Mouse (Mus musculus): ENCODE results near the gene Cenpq. TPM values are rescaled to one million over a fixed set of nuclear protein-coding genes. Genes with fewer than 3 reads are reported as not detected.

The Cenpq gene
- total and polyA plus RNA-seq, 3 experiments: 20.9 to 25.5 TPM; not detected in 1

- Histone ChIP-seq H3K9me3 (replicated peaks; ENCODE audit: insufficient read depth, low read length) (no peaks in the 10 kb centered on the region), H3K4me3 (ENCODE audit: control insufficient read depth in 1 of 2, insufficient read depth in 1 of 2, low read depth in 2 of 2, low read length in 2 of 2) (no peak overlapping the region), H3K9ac (ENCODE audit: control insufficient read depth, low read depth, low read length, poor library complexity, severe bottlenecking) (no peak overlapping the region), H3K36me3 (ENCODE audit: control insufficient read depth in 1 of 2, insufficient read depth in 2 of 2, low read length in 2 of 2) (peaks cover 0 to 49% of the 10 kb centered on the region in 2 experiments; a peak in 2 of 4 replicates), H3K27ac (ENCODE audit: control insufficient read depth, low read depth, low read length) (no peak overlapping the region), H3K79me2 (ENCODE audit: control insufficient read depth, insufficient read depth, low read length, poor library complexity) (peaks cover 2% of the 10 kb centered on the region; the same call in 1 of the 2 replicates), H3K27me3 (ENCODE audit: control insufficient read depth in 1 of 2, insufficient read depth in 2 of 2, low read length in 2 of 2) (no peaks in the 10 kb centered on the region), H3K4me1 (ENCODE audit: control insufficient read depth in 1 of 2, insufficient read depth in 2 of 2, low read length in 2 of 2) (peaks cover 24 to 30% of the 10 kb centered on the region in 2 experiments)
- peak; percentile 68 for DNase-seq (ENCODE audit: low read depth, low spot score)
- TF ChIP-seq EP300 (IDR thresholded peaks at IDR 0.05; ENCODE audit: low read depth in 1 of 2, low read length in 2 of 2) (no peak), ETS1 (IDR thresholded peaks at IDR 0.05; ENCODE audit: low read depth, low read length) (peak; percentile 48; the same call in 1 of the 2 replicates)
Measured at GRCm38 (mm10) chr17:40874701-40875100, 60.1 kb downstream of the Cenpq start.

DNA sequence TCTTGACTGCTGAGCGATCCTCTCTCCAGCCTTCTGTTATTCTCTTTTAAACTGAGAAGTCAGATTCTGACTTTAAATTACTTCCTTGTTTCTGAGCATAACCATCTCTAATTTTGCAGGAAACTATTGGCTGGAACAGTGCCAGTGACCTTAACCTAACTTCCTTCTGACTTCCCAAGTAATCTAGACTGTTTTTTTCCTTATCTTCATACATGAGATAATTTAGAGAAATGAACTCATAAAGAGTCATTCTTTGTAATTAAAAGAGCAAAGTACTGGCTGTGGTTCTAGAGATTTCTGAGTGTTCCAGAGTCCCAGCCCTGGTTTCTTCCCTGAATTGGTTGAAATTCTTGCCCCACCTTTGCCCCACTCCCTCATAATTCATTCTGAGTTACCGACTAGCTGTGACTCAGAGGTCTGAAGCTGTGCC, 61.2 kb downstream of the Cenpq start:
- Histone ChIP-seq H3K36me3 (ENCODE audit: control insufficient read depth in 1 of 2, insufficient read depth in 2 of 2, low read length in 2 of 2) (peaks cover 0 to 56% of the 10 kb centered on the region in 2 experiments; a peak in 2 of 4 replicates), H3K27ac (ENCODE audit: control insufficient read depth, low read depth, low read length) (peak overlapping the region; percentile 97), H3K4me3 (ENCODE audit: control insufficient read depth in 1 of 2, insufficient read depth in 1 of 2, low read depth in 2 of 2, low read length in 2 of 2) (peak overlapping the region; percentile 46 to 56), H3K4me1 (ENCODE audit: control insufficient read depth in 1 of 2, insufficient read depth in 2 of 2, low read length in 2 of 2) (peaks cover 30 to 36% of the 10 kb centered on the region in 2 experiments), H3K9ac (ENCODE audit: control insufficient read depth, low read depth, low read length, poor library complexity, severe bottlenecking) (peak overlapping the region; percentile 71), H3K27me3 (ENCODE audit: control insufficient read depth in 1 of 2, insufficient read depth in 2 of 2, low read length in 2 of 2) (no peaks in the 10 kb centered on the region), H3K9me3 (replicated peaks; ENCODE audit: insufficient read depth, low read length) (no peaks in the 10 kb centered on the region), H3K79me2 (ENCODE audit: control insufficient read depth, insufficient read depth, low read length, poor library complexity) (no peaks in the 10 kb centered on the region)
- peak; percentile 91 for DNase-seq (ENCODE audit: low read depth, low spot score)
- peak; percentile 80 for TF ChIP-seq RCOR1 (IDR thresholded peaks at IDR 0.05; ENCODE audit: low read depth, low read length)
- peak; percentile 91 for TF ChIP-seq GATA1 (IDR thresholded peaks at IDR 0.05; ENCODE audit: low read depth, low read length)
- TF ChIP-seq POLR2A (IDR thresholded peaks at IDR 0.05; ENCODE audit: control insufficient read depth in 1 of 2, insufficient read depth in 1 of 2, low read depth in 1 of 2, low read length in 2 of 2, poor library complexity in 1 of 2): no peak
- peak; percentile 88 to 90 for TF ChIP-seq EP300 (IDR thresholded peaks at IDR 0.05; ENCODE audit: low read depth in 1 of 2, low read length in 2 of 2)
- peak; percentile 74 for TF ChIP-seq ELF1 (IDR thresholded peaks at IDR 0.05; ENCODE audit: low read depth, low read length)
- TF ChIP-seq TBP (IDR thresholded peaks at IDR 0.05; ENCODE audit: low read depth, low read length): peak; percentile 55; the same call in 1 of the 2 replicates
- TF ChIP-seq MYC (IDR thresholded peaks at IDR 0.05; ENCODE audit: low read depth, low read length): 0 out of 2 replicates have a peak, but pooled peaks have one; percentile 23
- TF ChIP-seq JUND (IDR thresholded peaks at IDR 0.05; ENCODE audit: low read depth, low read length): no peak
- peak; percentile 66 for TF ChIP-seq SIN3A (IDR thresholded peaks at IDR 0.05; ENCODE audit: low read length)
- no peak for TF ChIP-seq SMC3 (IDR thresholded peaks at IDR 0.05; ENCODE audit: low read depth, low read length)
- TF ChIP-seq ETS1 (IDR thresholded peaks at IDR 0.05; ENCODE audit: low read depth, low read length): peak; percentile 85
- TF ChIP-seq KAT2A (conservative IDR thresholded peaks at IDR 0.05; ENCODE audit: low read depth, low read length): no peak
- TF ChIP-seq ZNF384 (IDR thresholded peaks at IDR 0.05; ENCODE audit: low read depth, low read length): peak; percentile 68

Other genes starting within 250 kb of the Cenpq start
- not detected in 2 replicates for gene Esp1, start 207.9 kb downstream of the Cenpq start, total RNA-seq (2012; rRNA removed)
- gene Esp1, start 207.9 kb downstream of the Cenpq start, polyA plus RNA-seq (2012; ENCODE audit: insufficient read depth in 1 of 2, insufficient read length in 2 of 2, low read depth in 1 of 2, low replicate concordance in 2 of 2, missing spikeins in 1 of 2): not detected
- 1.4 and 2.3 TPM in 2 replicates for gene Crisp2, start 128.0 kb downstream of the Cenpq start, total RNA-seq (2012; rRNA removed)
- gene Crisp2, start 128.0 kb downstream of the Cenpq start, polyA plus RNA-seq (2012; ENCODE audit: insufficient read depth in 1 of 2, insufficient read length in 2 of 2, low read depth in 1 of 2, low replicate concordance in 2 of 2, missing spikeins in 1 of 2): 1 to 10 TPM in 1 of 2 experiments, not detected in 1; 1.2 TPM
- 17.8 and 24.4 TPM in 2 replicates for gene Rhag, start 123.9 kb downstream of the Cenpq start, total RNA-seq (2012; rRNA removed)
- 10 to 100 TPM in 1 of 2 experiments, not detected in 1; 91.3 TPM for gene Rhag, start 123.9 kb downstream of the Cenpq start, polyA plus RNA-seq (2012; ENCODE audit: insufficient read depth in 1 of 2, insufficient read length in 2 of 2, low read depth in 1 of 2, low replicate concordance in 2 of 2, missing spikeins in 1 of 2)
- 1.2 and 1.3 TPM in 2 replicates for gene 9130008F23Rik, start 54.5 kb downstream of the Cenpq start, total RNA-seq (2012; rRNA removed)
- 1 to 10 TPM in 1 of 2 experiments, not detected in 1; 1.1 TPM for gene 9130008F23Rik, start 54.5 kb downstream of the Cenpq start, polyA plus RNA-seq (2012; ENCODE audit: insufficient read depth in 1 of 2, insufficient read length in 2 of 2, low read depth in 1 of 2, low replicate concordance in 2 of 2, missing spikeins in 1 of 2)
- gene Glyatl3, start 20.7 kb downstream of the Cenpq start, total RNA-seq (2012; rRNA removed): not detected in 2 replicates
- gene Glyatl3, start 20.7 kb downstream of the Cenpq start, polyA plus RNA-seq (2012; ENCODE audit: insufficient read depth in 1 of 2, insufficient read length in 2 of 2, low read depth in 1 of 2, low replicate concordance in 2 of 2, missing spikeins in 1 of 2): under 1 TPM in 1 of 2 experiments, not detected in 1; 0.33 TPM
- gene Mut, start 362 bp downstream of the Cenpq start, total RNA-seq (2012; rRNA removed): 21.2 and 25.8 TPM in 2 replicates
- 10 to 100 TPM; 25.0 to 65.8 TPM for gene Mut, start 362 bp downstream of the Cenpq start, polyA plus RNA-seq (2012; ENCODE audit: insufficient read depth in 1 of 2, insufficient read length in 2 of 2, low read depth in 1 of 2, low replicate concordance in 2 of 2, missing spikeins in 1 of 2)